In genomic region chr7:19306819-19307738, GRCm38 (mm10) we compare ENCODE assay signal across 10 mouse cellular contexts. TPM values are rescaled to one million over a fixed set of nuclear protein-coding genes. Genes with fewer than 3 reads are reported as not detected.
DNase-seq lines count a peak whose midpoint lies in the region; ATAC-seq and TF ChIP-seq lines count a peak whose summit lies in the region.
"Had no signal": no experiment of that assay in that cellular context is flagged by ENCODE, and none has a peak within 500 bp of the region (broad histone marks: within the 10 kb centered on the region; RNA-seq: fewer than 3 reads in every experiment).

No protein-coding gene starts in this region.

- no peak for DNase-seq in heart, adult 8-10 months (ENCODE audit: low spot score)
- peak; percentile 56 for DNase-seq in 3134 (ENCODE audit: extremely low read depth, insufficient read length, low spot score)
- no peak for DNase-seq in embryonic facial prominence, embryonic 10.5 days (ENCODE audit: low spot score)
- no peak for DNase-seq in yolk sac, embryonic 10.5 days (ENCODE audit: low spot score)
- no peak for DNase-seq in spleen, adult 18-20 months

- no peak for TF ChIP-seq CTCF in intestine, postnatal 0 days (IDR thresholded peaks at IDR 0.05; ENCODE audit: low read depth)

- WGBS in heart, embryonic 12.5 days, result 67% methylated on average over 25 of the region's 25 CpGs
- WGBS in embryonic facial prominence, embryonic 10.5 days, result 66% methylated on average over 25 of the region's 25 CpGs
- WGBS in intestine, postnatal 0 days, result 69% methylated on average over 25 of the region's 25 CpGs

- H3K9me3 ChIP-seq in heart, embryonic 12.5 days (replicated peaks), result no peaks in the 10 kb centered on the region
- no peaks in the 10 kb centered on the region for H3K9me3 ChIP-seq in embryonic facial prominence, embryonic 10.5 days
- no peaks in the 10 kb centered on the region for H3K9me3 ChIP-seq in intestine, postnatal 0 days (ENCODE audit: control insufficient read depth)

- H3K4me2 ChIP-seq in heart, embryonic 12.5 days, result peak overlapping the region; percentile 100
- peak overlapping the region; percentile 97; the same call in 1 of the 2 replicates for H3K4me2 ChIP-seq in intestine, postnatal 0 days (replicated peaks; ENCODE audit: low read depth)

- no peak overlapping the region for H3K27ac ChIP-seq in heart, embryonic 12.5 days (ENCODE audit: poor library complexity, severe bottlenecking)
- no peak overlapping the region for H3K27ac ChIP-seq in embryonic facial prominence, embryonic 10.5 days (replicated peaks)
- H3K27ac ChIP-seq in intestine, postnatal 0 days (ENCODE audit: low read depth, low read length), result no peak overlapping the region

- peaks cover 53% of the 10 kb centered on the region for H3K27me3 ChIP-seq in heart, embryonic 12.5 days (replicated peaks)
- peaks cover 72% of the 10 kb centered on the region for H3K27me3 ChIP-seq in embryonic facial prominence, embryonic 10.5 days (replicated peaks; ENCODE audit: low read depth, poor library complexity, severe bottlenecking)
- H3K27me3 ChIP-seq in intestine, postnatal 0 days (replicated peaks; ENCODE audit: control insufficient read depth, insufficient read depth, low read length), result peaks cover 53% of the 10 kb centered on the region
- H3K27me3 ChIP-seq: Patski had no signal

- no peak overlapping the region for H3K4me3 ChIP-seq in heart, embryonic 12.5 days
- peak overlapping the region; percentile 82 for H3K4me3 ChIP-seq in embryonic facial prominence, embryonic 10.5 days
- H3K4me3 ChIP-seq in intestine, postnatal 0 days (ENCODE audit: low read depth, low read length), result no peak overlapping the region

- H3K9ac ChIP-seq in heart, embryonic 12.5 days, result peak overlapping the region; percentile 67; the same call in 1 of the 2 replicates
- H3K9ac ChIP-seq in intestine, postnatal 0 days (ENCODE audit: low read depth, low read length), result no peak overlapping the region

- ATAC-seq in heart, embryonic 12.5 days (ENCODE audit: insufficient number of reproducible peaks, low FRiP score), result no peak
- ATAC-seq in intestine, postnatal 0 days, result no peak
- ATAC-seq in megakaryocyte progenitor cell, adult 5-6 weeks (replicated peaks; ENCODE audit: poor library complexity), result no peak

- no peaks in the 10 kb centered on the region for H3K36me3 ChIP-seq in heart, embryonic 12.5 days
- no peaks in the 10 kb centered on the region for H3K36me3 ChIP-seq in embryonic facial prominence, embryonic 10.5 days (replicated peaks)
- H3K36me3 ChIP-seq in intestine, postnatal 0 days (ENCODE audit: control insufficient read depth, insufficient read depth), result no peaks in the 10 kb centered on the region

- peaks cover 35% of the 10 kb centered on the region for H3K4me1 ChIP-seq in heart, embryonic 12.5 days (replicated peaks)
- peaks cover 52% of the 10 kb centered on the region for H3K4me1 ChIP-seq in embryonic facial prominence, embryonic 10.5 days
- no peaks in the 10 kb centered on the region for H3K4me1 ChIP-seq in intestine, postnatal 0 days (replicated peaks; ENCODE audit: control insufficient read depth, insufficient read depth, low read length)

RNA-seq across cellular contexts. Expression of gene Fosb, which starts 2.8 kb away (rescaled TPM):
- 0.37 and 0.55 TPM in 2 replicates for polyA plus RNA-seq in heart, embryonic 12.5 days (2016; fragmentation: Nextera tagmentation; extraction: Ambion mirVana)
- 1 to 10 TPM; 1.2 to 9.8 (median 5.1) TPM for total RNA-seq in heart, adult 8-10 months (2022)
- polyA plus RNA-seq in embryonic facial prominence, embryonic 10.5 days (2016; fragmentation: Nextera tagmentation; extraction: Ambion mirVana), result 0.09 TPM in 1 of 2 replicates, not detected in the other
- polyA plus RNA-seq in intestine, postnatal 0 days (2015; fragmentation: Nextera tagmentation; extraction: Ambion mirVana), result 0.12 and 0.54 TPM in 2 replicates
- 18.2 and 28.4 TPM in 2 replicates for total RNA-seq in megakaryocyte progenitor cell, adult 5-6 weeks (2015)
- 12.7 and 13.2 TPM in 2 replicates for total RNA-seq in megakaryocyte progenitor cell, adult 5-6 weeks (2017)

RNA-seq across cellular contexts. Expression of gene Rtn2, which starts 24.7 kb away (rescaled TPM):
- polyA plus RNA-seq in heart, embryonic 12.5 days (2016; fragmentation: Nextera tagmentation; extraction: Ambion mirVana), result 23.6 and 26.7 TPM in 2 replicates
- total RNA-seq in heart, adult 8-10 months (2022), result 100 to 1,000 TPM; 137 to 160 (median 149) TPM
- polyA plus RNA-seq in embryonic facial prominence, embryonic 10.5 days (2016; fragmentation: Nextera tagmentation; extraction: Ambion mirVana), result 16.6 and 18.8 TPM in 2 replicates
- 7.1 and 9.3 TPM in 2 replicates for polyA plus RNA-seq in intestine, postnatal 0 days (2015; fragmentation: Nextera tagmentation; extraction: Ambion mirVana)
- total RNA-seq in megakaryocyte progenitor cell, adult 5-6 weeks (2015), result not detected in 2 replicates
- total RNA-seq in megakaryocyte progenitor cell, adult 5-6 weeks (2017), result not detected in 2 replicates
- total RNA-seq: megakaryocyte-erythroid progenitor cell, adult 5-6 weeks had no signal

RNA-seq across cellular contexts. Expression of gene Ppm1n, which starts 27.2 kb away (rescaled TPM):
- polyA plus RNA-seq in heart, embryonic 12.5 days (2016; fragmentation: Nextera tagmentation; extraction: Ambion mirVana), result not detected in 2 replicates
- not detected for total RNA-seq in heart, adult 8-10 months (2022)
- 0.25 TPM in 1 of 2 replicates, not detected in the other for polyA plus RNA-seq in embryonic facial prominence, embryonic 10.5 days (2016; fragmentation: Nextera tagmentation; extraction: Ambion mirVana)
- polyA plus RNA-seq in intestine, postnatal 0 days (2015; fragmentation: Nextera tagmentation; extraction: Ambion mirVana), result 0.12 and 0.14 TPM in 2 replicates
- 0.20 TPM in 1 of 2 replicates, not detected in the other for total RNA-seq in megakaryocyte progenitor cell, adult 5-6 weeks (2015)
- total RNA-seq in megakaryocyte progenitor cell, adult 5-6 weeks (2017), result not detected in 2 replicates
- total RNA-seq: megakaryocyte-erythroid progenitor cell, adult 5-6 weeks had no signal

RNA-seq across cellular contexts. Expression of gene Vasp, which starts 35.5 kb away (rescaled TPM):
- polyA plus RNA-seq in heart, embryonic 12.5 days (2016; fragmentation: Nextera tagmentation; extraction: Ambion mirVana), result 93.7 and 99.0 TPM in 2 replicates
- 10 to 100 TPM; 18.0 to 27.2 (median 24.3) TPM for total RNA-seq in heart, adult 8-10 months (2022)
- 56.7 and 61.1 TPM in 2 replicates for polyA plus RNA-seq in embryonic facial prominence, embryonic 10.5 days (2016; fragmentation: Nextera tagmentation; extraction: Ambion mirVana)
- 98.5 and 106 TPM in 2 replicates for polyA plus RNA-seq in intestine, postnatal 0 days (2015; fragmentation: Nextera tagmentation; extraction: Ambion mirVana)
- 46.7 and 49.6 TPM in 2 replicates for total RNA-seq in megakaryocyte progenitor cell, adult 5-6 weeks (2015)
- total RNA-seq in megakaryocyte progenitor cell, adult 5-6 weeks (2017), result 71.0 and 73.0 TPM in 2 replicates

RNA-seq across cellular contexts. Expression of gene Ercc1, which starts 37.5 kb away (rescaled TPM):
- 59.2 and 66.0 TPM in 2 replicates for polyA plus RNA-seq in heart, embryonic 12.5 days (2016; fragmentation: Nextera tagmentation; extraction: Ambion mirVana)
- 10 to 100 TPM; 39.8 to 46.9 (median 44.4) TPM for total RNA-seq in heart, adult 8-10 months (2022)
- polyA plus RNA-seq in embryonic facial prominence, embryonic 10.5 days (2016; fragmentation: Nextera tagmentation; extraction: Ambion mirVana), result 102 and 107 TPM in 2 replicates
- 22.1 and 27.1 TPM in 2 replicates for polyA plus RNA-seq in intestine, postnatal 0 days (2015; fragmentation: Nextera tagmentation; extraction: Ambion mirVana)
- total RNA-seq in megakaryocyte progenitor cell, adult 5-6 weeks (2015), result 26.5 and 32.3 TPM in 2 replicates
- 24.4 and 29.8 TPM in 2 replicates for total RNA-seq in megakaryocyte progenitor cell, adult 5-6 weeks (2017)
